Mouse (Mus musculus) left cerebral cortex, postnatal 25 days (tissue): ENCODE data around the gene Cotl1. TPM values are rescaled to one million over a fixed set of nuclear protein-coding genes. Genes with fewer than 3 reads are reported as not detected.
A peak's percentile ranks its signal among the peaks of the same experiment; 100 is the strongest.

Source experiments
- DNase-seq, 2 experiments: peaks; one replicate each; pipeline ENCODE4 v3.0.0; 2022; ENCODE audit warnings: low spot score in 2 of 2, mixed read lengths in 1 of 2
- intact Hi-C: fragments of 180-260 bp; cut with DNase I; formaldehyde crosslinking; loops from one replicate; pipeline ENCODE4 v1.15.1; 2025
- total RNA-seq, 2 experiments: library from RNA; stranded (reverse); gene quantifications; 2 replicates each; pipeline ENCODE4 v1.2.3; 2021

Gene Cotl1
- total RNA-seq, 2 experiments from 2014 or later, result 57.2 to 62.6 TPM

DNA sequence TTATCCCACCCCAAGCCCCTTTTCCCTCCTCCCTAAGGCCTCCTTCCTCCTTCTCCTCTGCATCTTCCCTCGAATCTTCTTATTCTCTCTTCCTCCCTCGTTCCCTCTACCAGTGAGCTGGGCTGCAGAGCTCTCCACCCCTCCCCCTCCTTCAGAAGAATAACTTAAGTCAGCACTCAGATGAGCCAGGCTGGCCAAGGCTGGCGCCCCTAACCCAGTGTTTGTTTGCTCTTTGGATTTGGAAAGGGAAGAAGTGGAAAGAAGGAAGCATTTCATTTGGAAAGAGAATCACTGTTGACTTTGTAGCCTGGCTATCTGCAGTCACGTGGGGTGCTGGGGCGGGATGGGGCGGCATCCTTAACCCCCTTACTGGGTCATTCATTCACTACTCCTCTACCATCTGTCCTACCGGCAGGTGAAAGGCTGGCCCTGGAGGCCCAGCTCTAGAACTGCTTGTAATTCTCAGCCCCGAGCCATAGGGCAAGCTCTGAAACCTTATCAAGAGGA, 614 bp upstream of the Cotl1 start:
- intact Hi-C loops, result loop anchor here (2.0 to 10.0 kb wide), 3 partner anchors 28 to 406 kb away; partner anchors contain the start of gene Osgin1
- DNase-seq, result no peak

DNA sequence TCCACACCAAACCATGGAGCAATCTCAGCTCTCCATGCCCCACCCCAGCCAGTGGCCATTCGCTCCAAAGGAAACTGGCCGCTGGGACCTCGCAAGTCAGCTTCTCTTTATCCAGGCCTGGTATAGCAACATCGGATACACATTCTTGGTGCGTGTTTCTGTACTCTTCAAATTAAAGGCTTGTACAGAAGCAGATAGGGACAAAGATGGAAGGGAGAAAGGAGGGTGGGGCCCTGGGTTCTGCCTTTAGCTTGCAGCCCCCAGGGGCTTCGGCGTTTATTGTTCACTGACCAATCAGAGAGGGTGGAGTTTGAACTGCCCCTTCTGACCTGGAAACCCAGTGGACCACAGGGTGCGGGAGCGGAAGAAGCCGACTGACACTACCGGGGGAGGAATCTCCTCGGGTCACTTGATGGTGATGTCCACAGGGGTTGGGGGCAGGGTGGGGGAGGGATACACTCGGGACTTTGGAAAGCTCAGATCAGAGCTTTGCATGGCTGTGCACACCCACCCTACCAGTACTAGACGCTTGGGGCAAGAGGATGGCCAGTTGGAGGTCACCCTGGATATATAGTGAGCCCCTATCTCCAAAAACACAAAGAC, 824 bp downstream of the Cotl1 start:
- no peak for DNase-seq
- intact Hi-C loops, result loop anchor here (2.0 to 10.0 kb wide), 3 partner anchors 27 to 405 kb away; partner anchors contain the start of gene Osgin1

GRCm38 (mm10) chr8:119838983-119839340, 1.4 kb downstream of the Cotl1 start:
- intact Hi-C loops, result no loop called here

DNA sequence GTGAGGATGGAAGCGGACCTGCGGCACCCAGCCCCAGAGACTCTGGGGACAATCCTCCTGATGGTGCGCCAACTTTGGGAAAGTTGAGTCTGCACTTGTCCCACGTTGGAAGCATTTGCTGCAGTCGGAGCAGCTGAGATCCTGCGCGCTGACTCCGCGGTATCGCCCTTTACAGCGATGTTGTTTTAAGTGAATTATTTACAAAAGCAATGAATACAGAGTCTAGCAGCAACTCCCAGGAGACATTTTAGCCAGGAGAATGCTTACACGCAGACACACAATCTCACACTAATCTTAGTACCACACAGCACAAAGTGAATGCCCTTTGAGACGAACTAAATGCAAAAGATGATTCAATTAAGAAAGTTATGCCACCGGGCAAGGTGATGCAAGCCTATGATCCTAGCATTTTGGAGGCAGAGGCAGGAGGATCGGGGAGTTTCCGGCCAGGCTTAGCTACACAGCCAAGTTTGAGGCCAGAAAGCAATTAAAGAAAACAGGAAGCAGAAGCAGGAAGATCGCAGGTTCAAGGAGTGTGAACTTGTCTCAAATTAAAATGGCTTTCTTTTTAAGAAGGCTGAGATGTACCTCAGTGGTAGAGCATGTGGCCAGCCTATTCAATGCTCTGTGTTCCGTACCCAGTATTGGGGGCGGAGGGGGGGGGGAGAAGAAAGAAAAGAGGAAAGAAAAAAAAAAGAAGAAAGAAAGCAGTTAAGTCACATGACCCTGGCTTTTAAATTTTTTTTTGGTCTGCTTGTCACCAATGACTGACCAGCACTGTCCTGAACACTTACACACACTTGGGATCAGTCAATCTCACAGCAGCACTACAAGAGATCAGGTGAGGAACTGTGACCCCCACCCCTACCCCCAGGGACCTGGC, 2.0 kb downstream of the Cotl1 start:
- intact Hi-C loops, result no loop called here
- no peak for DNase-seq

More at GRCm38 (mm10) chr8:119838983-119839340, 1.4 kb downstream of the Cotl1 start:
- DNase-seq, result no peak

DNA sequence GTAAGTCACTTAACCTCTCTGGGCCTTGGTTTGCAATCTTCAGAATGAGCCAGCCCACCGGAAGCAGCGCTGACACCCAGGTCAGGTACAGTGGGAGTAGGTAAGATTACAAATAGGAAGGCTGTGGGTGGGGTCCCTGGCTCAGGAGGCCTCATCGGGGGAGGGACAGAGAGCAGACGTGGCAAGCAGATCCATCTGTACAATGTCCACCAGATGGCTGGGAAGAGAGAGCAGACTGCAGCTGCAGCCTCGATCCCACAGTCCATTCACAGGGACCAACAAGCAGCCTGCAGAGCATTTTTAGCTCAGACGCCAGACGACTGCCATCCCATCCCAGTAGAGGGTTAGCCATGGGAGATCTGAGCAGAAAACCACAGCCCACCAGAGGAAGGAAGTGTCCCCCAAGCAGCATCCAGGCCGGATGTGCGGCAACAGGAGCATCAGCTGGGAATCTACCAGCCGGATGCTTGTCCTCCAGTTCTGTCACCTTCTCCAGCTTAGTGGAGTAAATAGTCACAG, 2.7 kb downstream of the Cotl1 start:
- DNase-seq, result peak in 1 of 2 experiments; percentile 68
- intact Hi-C loops, result no loop called here

GRCm38 (mm10) chr8:119836831-119837230, 3.5 kb downstream of the Cotl1 start:
- no peak for DNase-seq
- intact Hi-C loops, result no loop called here

DNA sequence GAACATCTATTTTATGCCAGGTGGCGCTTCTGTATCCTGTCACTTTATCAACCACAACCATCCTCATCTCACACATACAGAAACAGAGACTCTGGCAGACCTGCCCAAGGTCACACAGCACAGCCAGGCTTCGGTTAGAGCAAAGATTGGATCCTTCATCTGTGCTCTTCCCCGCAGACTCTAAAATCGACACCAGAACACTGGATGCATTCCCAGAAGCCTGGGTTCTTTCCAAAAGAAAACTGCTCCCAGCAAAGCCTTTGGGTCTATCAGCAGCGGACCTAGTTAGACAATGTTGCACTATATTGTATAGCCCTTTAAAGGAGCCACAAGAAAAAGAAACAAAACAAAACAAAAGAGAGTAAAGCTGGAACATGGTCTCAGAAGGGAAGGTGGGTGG, 5.1 kb downstream of the Cotl1 start:
- DNase-seq, result peak in 1 of 2 experiments; percentile 67
- intact Hi-C loops, result no loop called here

- intact Hi-C loops, result no loop called here
- no peak for DNase-seq
These were observed 5.7 kb downstream of the Cotl1 start for GRCm38 (mm10) chr8:119834676-119835075.

GRCm38 (mm10) chr8:119832931-119833330, 7.4 kb downstream of the Cotl1 start:
- DNase-seq, result no peak
- intact Hi-C loops, result no loop called here

DNA sequence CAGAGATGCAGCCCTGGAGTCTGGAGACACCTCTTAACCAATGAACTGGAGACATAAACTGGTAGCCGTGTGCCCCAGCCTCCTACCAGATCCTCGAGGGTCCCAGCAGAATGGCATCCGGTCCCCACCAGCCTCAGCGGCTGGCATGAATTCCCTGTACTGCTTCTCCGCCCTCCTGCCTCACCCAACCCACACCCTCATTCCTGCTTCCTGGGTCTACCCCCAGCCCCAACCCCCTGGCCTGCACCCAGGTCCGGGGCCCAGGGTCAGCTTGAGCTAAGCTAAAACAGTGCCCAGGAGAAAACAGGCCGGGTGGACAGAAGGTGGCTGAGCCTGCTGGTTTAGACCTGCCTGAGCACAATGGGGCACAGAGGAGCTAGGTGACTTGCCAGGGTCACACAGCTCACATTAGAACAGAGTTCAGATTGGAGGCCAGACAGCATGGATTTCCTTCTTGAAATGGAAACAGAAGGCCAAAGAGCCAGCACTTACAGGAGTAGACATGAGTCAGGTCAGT, 8.2 kb downstream of the Cotl1 start:
- DNase-seq, result no peak
- intact Hi-C loops, result no loop called here

GRCm38 (mm10) chr8:119831336-119831995, 8.9 kb downstream of the Cotl1 start:
- DNase-seq, result no peak

DNA sequence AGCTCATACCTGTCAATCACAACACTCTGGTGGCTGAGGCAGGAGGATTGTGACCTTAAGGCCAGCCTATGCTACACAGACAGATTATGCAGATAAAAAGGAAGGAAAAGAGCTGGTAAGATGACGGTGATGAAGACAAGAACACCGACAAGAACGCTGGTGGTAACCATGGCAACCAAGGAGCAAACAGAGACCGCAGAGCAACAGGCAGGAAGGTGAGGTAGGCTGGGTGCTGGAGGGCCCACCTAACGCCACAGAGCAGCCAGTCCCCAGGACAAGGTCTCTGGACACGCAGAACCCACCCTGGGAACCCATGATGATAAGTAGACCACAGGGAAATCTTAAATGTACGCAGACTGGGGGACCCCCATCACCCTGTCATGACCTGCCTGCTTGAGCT, 9.8 kb downstream of the Cotl1 start:
- intact Hi-C loops, result no loop called here
- no peak for DNase-seq

More at GRCm38 (mm10) chr8:119831336-119831995, 8.9 kb downstream of the Cotl1 start:
- intact Hi-C loops, result no loop called here

- no peak for DNase-seq
- intact Hi-C loops, result no loop called here
These were observed 10.3 kb downstream of the Cotl1 start for GRCm38 (mm10) chr8:119829870-119830580.

- intact Hi-C loops, result no loop called here
These were observed 10.9 kb downstream of the Cotl1 start for GRCm38 (mm10) chr8:119829420-119829819.

DNA sequence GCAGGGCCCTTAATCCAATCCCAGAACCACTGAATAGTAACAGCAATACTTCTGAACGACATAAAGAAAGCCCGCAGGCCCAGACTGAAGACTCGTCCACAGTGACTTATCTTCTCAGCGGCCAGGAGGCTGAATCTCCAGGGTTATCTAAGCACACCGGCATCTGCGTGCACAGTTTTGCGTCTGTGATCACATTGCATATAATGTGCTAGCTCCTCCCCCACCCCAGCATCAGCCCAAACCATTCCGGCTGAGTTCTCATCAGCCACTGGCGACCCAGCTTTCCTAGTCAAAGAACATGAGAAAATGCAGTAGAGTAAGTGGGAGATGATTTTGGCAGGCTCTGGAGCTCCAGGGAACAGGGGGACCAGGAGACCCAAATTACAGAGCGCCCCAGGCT, 11.3 kb downstream of the Cotl1 start:
- intact Hi-C loops, result no loop called here
- no peak for DNase-seq

More at GRCm38 (mm10) chr8:119829420-119829819, 10.9 kb downstream of the Cotl1 start:
- no peak for DNase-seq

DNA sequence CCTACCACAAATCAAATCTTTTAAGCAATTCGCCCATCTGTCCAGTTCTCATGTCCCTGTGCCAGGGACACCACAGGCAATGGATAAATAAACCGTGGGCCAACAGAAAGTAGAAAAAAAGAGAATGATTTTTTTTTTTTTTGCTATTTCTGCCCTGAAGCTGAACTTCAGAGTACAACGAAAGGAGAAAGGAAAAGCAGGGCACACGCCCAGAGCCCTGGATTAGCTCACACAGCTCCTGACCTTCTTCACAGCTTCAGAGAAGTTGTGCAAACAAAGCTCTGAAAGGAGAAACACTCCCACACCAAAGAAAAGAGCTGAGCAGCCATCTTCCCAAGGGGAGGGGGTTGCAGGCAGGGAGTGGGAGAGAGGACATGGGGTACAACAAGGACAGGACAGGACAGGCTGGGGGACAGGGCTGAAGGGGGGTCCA, 12.6 kb downstream of the Cotl1 start:
- intact Hi-C loops, result no loop called here
- no peak for DNase-seq

DNA sequence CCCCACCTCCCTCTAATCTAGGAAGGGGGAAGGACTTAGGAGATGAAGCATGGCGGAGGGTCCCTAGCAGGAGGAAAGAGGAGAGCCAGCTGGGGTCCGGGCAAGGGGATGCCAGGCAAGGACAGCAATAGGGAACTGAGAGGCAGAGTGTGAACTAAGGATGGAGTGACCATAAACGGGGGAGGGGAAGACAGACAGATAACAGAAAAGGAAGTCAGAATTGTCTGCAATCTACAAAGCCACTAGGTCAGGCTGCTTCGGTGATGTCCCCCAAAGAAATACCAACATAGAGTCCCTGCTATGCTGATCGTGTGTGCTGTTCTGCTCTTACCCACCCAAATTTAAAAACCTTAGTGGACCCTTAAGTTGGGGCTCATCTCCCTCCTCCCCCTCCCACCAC, 13.4 kb downstream of the Cotl1 start:
- no peak for DNase-seq
- intact Hi-C loops, result no loop called here

- no peak for DNase-seq
- intact Hi-C loops, result no loop called here
These were observed 14.2 kb downstream of the Cotl1 start for GRCm38 (mm10) chr8:119825950-119826730.
